Comparison of ENCODE assay signal across 21 mouse cellular contexts in genomic region chr12:71244766-71245390, GRCm38 (mm10).
DNase-seq lines count a peak whose midpoint lies in the region; ATAC-seq lines count a peak whose summit lies in the region.
"Had no signal": no experiment of that assay in that cellular context is flagged by ENCODE, and none has a peak within 500 bp of the region (broad histone marks: within the 10 kb centered on the region; RNA-seq: fewer than 3 reads in every experiment).

No protein-coding gene starts in this region.

- no peaks in the 10 kb centered on the region for H3K27me3 ChIP-seq in heart, embryonic 13.5 days (replicated peaks)
- no peaks in the 10 kb centered on the region for H3K27me3 ChIP-seq in heart, embryonic 11.5 days (ENCODE audit: control insufficient read depth, insufficient read depth, low read length)
- no peaks in the 10 kb centered on the region for H3K27me3 ChIP-seq in limb, embryonic 11.5 days (ENCODE audit: control insufficient read depth, insufficient read depth, low read length)
- H3K27me3 ChIP-seq in limb, embryonic 10.5 days (ENCODE audit: low read depth, poor library complexity, severe bottlenecking): no peaks in the 10 kb centered on the region
- H3K27me3 ChIP-seq: hindbrain, embryonic 15.5 days; stomach, embryonic 15.5 days had no signal

- H3K27ac ChIP-seq in heart, embryonic 13.5 days (replicated peaks): 0 out of 2 replicates have a peak overlapping the region, but pooled peaks have one; percentile 3
- no peak overlapping the region for H3K27ac ChIP-seq in heart, embryonic 11.5 days (ENCODE audit: low read depth, low read length)
- H3K27ac ChIP-seq in limb, embryonic 11.5 days (replicated peaks; ENCODE audit: low read depth, low read length): peak overlapping the region; percentile 25
- no peak overlapping the region; the same call in 1 of the 2 replicates for H3K27ac ChIP-seq in limb, embryonic 10.5 days
- H3K27ac ChIP-seq: hindbrain, embryonic 15.5 days; left cerebral cortex, adult 2 months; stomach, embryonic 15.5 days had no signal

- H3K9me3 ChIP-seq in heart, embryonic 13.5 days: peaks cover 37% of the 10 kb centered on the region
- H3K9me3 ChIP-seq in heart, embryonic 11.5 days (replicated peaks; ENCODE audit: control insufficient read depth, low read length): peaks cover 20% of the 10 kb centered on the region
- H3K9me3 ChIP-seq in limb, embryonic 11.5 days (ENCODE audit: control insufficient read depth, low read length): peaks cover 13% of the 10 kb centered on the region
- H3K9me3 ChIP-seq in limb, embryonic 10.5 days (replicated peaks): peaks cover 9% of the 10 kb centered on the region
- H3K9me3 ChIP-seq: megakaryocyte, embryonic 14.5 days had no signal

- WGBS in heart, embryonic 13.5 days: 68% methylated on average over 11 of the region's 11 CpGs
- 69% methylated on average over 11 of the region's 11 CpGs for WGBS in heart, embryonic 11.5 days (ENCODE audit: insufficient replicate concordance)
- 72% methylated on average over 11 of the region's 11 CpGs for WGBS in limb, embryonic 11.5 days
- WGBS in limb, embryonic 10.5 days: 80% methylated on average over 11 of the region's 11 CpGs

- peaks cover 47% of the 10 kb centered on the region for H3K36me3 ChIP-seq in heart, embryonic 13.5 days
- peaks cover 32% of the 10 kb centered on the region for H3K36me3 ChIP-seq in heart, embryonic 11.5 days (ENCODE audit: control insufficient read depth, insufficient read depth, low read length)
- H3K36me3 ChIP-seq in limb, embryonic 11.5 days (ENCODE audit: control insufficient read depth, insufficient read depth, low read length): peaks cover 18% of the 10 kb centered on the region
- peaks cover 52% of the 10 kb centered on the region for H3K36me3 ChIP-seq in limb, embryonic 10.5 days

- peaks cover 22% of the 10 kb centered on the region for H3K4me1 ChIP-seq in heart, embryonic 13.5 days
- H3K4me1 ChIP-seq in heart, embryonic 11.5 days (ENCODE audit: control insufficient read depth, insufficient read depth, low read length): 0 out of 2 replicates have a peak, but pooled peaks cover 3% of the 10 kb centered on the region
- peaks cover 7% of the 10 kb centered on the region for H3K4me1 ChIP-seq in limb, embryonic 11.5 days (ENCODE audit: control insufficient read depth, insufficient read depth, low read length)
- peaks cover 10% of the 10 kb centered on the region; the same call in 1 of the 2 replicates for H3K4me1 ChIP-seq in limb, embryonic 10.5 days
- H3K4me1 ChIP-seq: megakaryocyte, embryonic 14.5 days; stomach, embryonic 15.5 days had no signal

- DNase-seq in limb, embryonic 11.5 days (ENCODE audit: low spot score): no peak
- no peak for DNase-seq in limb, embryonic 10.5 days (ENCODE audit: low spot score)
- peak; percentile 16 for DNase-seq in R1 (ENCODE audit: low read depth, low spot score)
- DNase-seq in kidney, postnatal 36 days: peak; percentile 16 to 25
- no peak for DNase-seq in cerebellum, postnatal 14 days
- DNase-seq in testis, postnatal 10 days (ENCODE audit: low spot score): no peak
- DNase-seq: B cell, adult 2 months; cerebellum, adult 9-11 months; embryo, embryonic 11 days; gastrocnemius, postnatal 10 days; heart, postnatal 10 days; lung, postnatal 10 days; spleen, adult 18-20 months had no signal

- no peak overlapping the region for H3K4me2 ChIP-seq in heart, embryonic 13.5 days
- no peak overlapping the region for H3K4me2 ChIP-seq in heart, embryonic 11.5 days
- no peak overlapping the region for H3K4me2 ChIP-seq in limb, embryonic 11.5 days (ENCODE audit: low read depth, severe bottlenecking)
- H3K4me2 ChIP-seq: hindbrain, embryonic 15.5 days; liver, embryonic 11.5 days; stomach, embryonic 15.5 days had no signal

- H3K9ac ChIP-seq in heart, embryonic 13.5 days: no peak overlapping the region
- no peak overlapping the region for H3K9ac ChIP-seq in heart, embryonic 11.5 days (ENCODE audit: low read depth, low read length)
- H3K9ac ChIP-seq in limb, embryonic 11.5 days (ENCODE audit: low read length): no peak overlapping the region
- H3K9ac ChIP-seq: hindbrain, embryonic 15.5 days; stomach, embryonic 15.5 days had no signal

- no peak overlapping the region for H3K4me3 ChIP-seq in heart, embryonic 13.5 days
- no peak overlapping the region for H3K4me3 ChIP-seq in heart, embryonic 11.5 days (ENCODE audit: low read depth, low read length)
- no peak overlapping the region for H3K4me3 ChIP-seq in limb, embryonic 11.5 days (ENCODE audit: low read depth, low read length)
- H3K4me3 ChIP-seq in limb, embryonic 10.5 days: no peak overlapping the region
- H3K4me3 ChIP-seq: hindbrain, embryonic 15.5 days; left cerebral cortex, adult 2 months; stomach, embryonic 15.5 days had no signal

- ATAC-seq in heart, embryonic 13.5 days (ENCODE audit: extremely low read depth, insufficient number of reproducible peaks, low FRiP score, low TSS enrichment): no peak
- ATAC-seq in heart, embryonic 11.5 days (replicated peaks; ENCODE audit: insufficient number of reproducible peaks, low FRiP score, low TSS enrichment): no peak
- ATAC-seq in limb, embryonic 11.5 days (ENCODE audit: insufficient number of reproducible peaks, low FRiP score, low TSS enrichment, low read depth): no peak
- ATAC-seq: intestine, embryonic 16.5 days had no signal

Comparison
In these comparisons a context has a peak if more than half of its experiments do, and no peak if none do; other contexts are left out.
1. H3K27ac ChIP-seq: peak in heart, embryonic 13.5 days (single experiment) and limb, embryonic 11.5 days (single experiment); none in heart, embryonic 11.5 days (single experiment) and limb, embryonic 10.5 days (single experiment).
2. DNase-seq: peak in R1 (single experiment) and kidney, postnatal 36 days (2 of 2); none in limb, embryonic 11.5 days (single experiment), limb, embryonic 10.5 days (single experiment), cerebellum, postnatal 14 days (0 of 2) and testis, postnatal 10 days (single experiment).